Mouse (Mus musculus): ENCODE data around the gene A930017K11Rik.

GRCm38 (mm10) chr17:25943221-25943620 lies 9.1 kb downstream of the A930017K11Rik start:
- TF ChIP-seq CTCF (IDR thresholded peaks at IDR 0.05) (no peak), EP300 (IDR thresholded peaks at IDR 0.05) (no peak)

Measured in lung, postnatal 0 days (tissue).